Mouse (Mus musculus) lung, postnatal 25 days (tissue): ENCODE data around the gene Bpifb4.
A peak's percentile ranks its signal among the peaks of the same experiment; 100 is the strongest.

Experiments
- DNase-seq: peaks from one replicate; pipeline ENCODE4 v3.0.0; 2022; ENCODE audit warnings: low spot score

Bpifb4 gene

GRCm38 (mm10) chr2:154005094-154005493 lies 67.1 kb downstream of the Bpifb4 start:
- peak; percentile 13 for DNase-seq

GRCm38 (mm10) chr2:154005734-154006133 lies 67.7 kb downstream of the Bpifb4 start:
- DNase-seq: no peak

- DNase-seq: no peak
Observed at GRCm38 (mm10) chr2:154006331-154006730, 68.3 kb downstream of the Bpifb4 start.

- DNase-seq: no peak
Observed at GRCm38 (mm10) chr2:154007381-154007780, 69.4 kb downstream of the Bpifb4 start.

GRCm38 (mm10) chr2:154007965-154008364 lies 70.0 kb downstream of the Bpifb4 start, which contains the start of gene Bpifa2:
Gene Bpifa2 (plus strand): TSS chr2:154008265.
- no peak for DNase-seq
